Mouse (Mus musculus): ENCODE measurements around the gene Mgat4a. TPM values are rescaled to one million over a fixed set of nuclear protein-coding genes. Genes with fewer than 3 reads are reported as not detected.

Mgat4a gene
- polyA plus RNA-seq, 1 experiment from 2014 or later = 50.1 TPM

- H3K9me3 ChIP-seq (ENCODE audit: control insufficient read depth, low read length) = no peaks in the 10 kb centered on the region
- peak; percentile 71 for ATAC-seq
- H3K36me3 ChIP-seq (ENCODE audit: control insufficient read depth, insufficient read depth, low read length) = peaks cover 9% of the 10 kb centered on the region
- peak overlapping the region; percentile 87 for H3K9ac ChIP-seq (ENCODE audit: low read depth, low read length)
- WGBS = 1% methylated on average over 40 of the region's 40 CpGs
- H3K4me3 ChIP-seq (ENCODE audit: low read length) = peak overlapping the region; percentile 85
- no peaks in the 10 kb centered on the region for H3K27me3 ChIP-seq (replicated peaks; ENCODE audit: control insufficient read depth, insufficient read depth, low read length)
- H3K27ac ChIP-seq (ENCODE audit: low read length) = peak overlapping the region; percentile 62
- peaks cover 12% of the 10 kb centered on the region for H3K4me1 ChIP-seq (ENCODE audit: control insufficient read depth, insufficient read depth, low read length)
- peak overlapping the region; percentile 53 for H3K4me2 ChIP-seq (ENCODE audit: low read depth, low read length)
Measured at GRCm38 (mm10) chr1:37430297-37430840, 110.4 kb downstream of the Mgat4a start.

GRCm38 (mm10) chr1:37429366-37430296 is 111.2 kb downstream of the Mgat4a start, which contains the start of the genes Coa5 and Unc50:
Coa5 (minus strand) TSS chr1:37430103.
Unc50 (plus strand) TSS chr1:37430139.
- peak within 1 kb of the TSS; percentile 85 for H3K4me3 ChIP-seq (ENCODE audit: low read length)
- ATAC-seq = peak; percentile 98
- no peaks in the 10 kb centered on the region for H3K27me3 ChIP-seq (replicated peaks; ENCODE audit: control insufficient read depth, insufficient read depth, low read length)
- 2% methylated on average over 57 of the region's 57 CpGs for WGBS
- H3K4me1 ChIP-seq (ENCODE audit: control insufficient read depth, insufficient read depth, low read length) = peaks cover 12% of the 10 kb centered on the region
- H3K9me3 ChIP-seq (ENCODE audit: control insufficient read depth, low read length) = no peaks in the 10 kb centered on the region
- peak within 1 kb of the TSS; percentile 62 for H3K27ac ChIP-seq (ENCODE audit: low read length)
- peaks cover 9% of the 10 kb centered on the region for H3K36me3 ChIP-seq (ENCODE audit: control insufficient read depth, insufficient read depth, low read length)
- peak within 1 kb of the TSS; percentile 87 for H3K9ac ChIP-seq (ENCODE audit: low read depth, low read length)
- H3K4me2 ChIP-seq (ENCODE audit: low read depth, low read length) = peak within 1 kb of the TSS; percentile 78

GRCm38 (mm10) chr1:37428911-37429310 is 111.9 kb downstream of the Mgat4a start:
- peaks cover 10% of the 10 kb centered on the region for H3K36me3 ChIP-seq (ENCODE audit: control insufficient read depth, insufficient read depth, low read length)
- peak overlapping the region; percentile 87 for H3K9ac ChIP-seq (ENCODE audit: low read depth, low read length)
- 37% methylated on average over 2 of the region's 2 CpGs for WGBS

GRCm38 (mm10) chr1:37427144-37427875 is 113.5 kb downstream of the Mgat4a start:
- Histone ChIP-seq H3K36me3 (ENCODE audit: control insufficient read depth, insufficient read depth, low read length) (peaks cover 5% of the 10 kb centered on the region), H3K9me3 (ENCODE audit: control insufficient read depth, low read length) (peaks cover 5% of the 10 kb centered on the region; the same call in 1 of the 2 replicates), H3K27ac (ENCODE audit: low read length) (no peak overlapping the region), H3K27me3 (replicated peaks; ENCODE audit: control insufficient read depth, insufficient read depth, low read length) (no peaks in the 10 kb centered on the region), H3K4me2 (ENCODE audit: low read depth, low read length) (no peak overlapping the region), H3K9ac (ENCODE audit: low read depth, low read length) (no peak overlapping the region), H3K4me3 (ENCODE audit: low read length) (no peak overlapping the region), H3K4me1 (ENCODE audit: control insufficient read depth, insufficient read depth, low read length) (peaks cover 12% of the 10 kb centered on the region)
- 96% methylated on average over 8 of the region's 8 CpGs for WGBS
- no peak for ATAC-seq

More at GRCm38 (mm10) chr1:37428911-37429310, 111.9 kb downstream of the Mgat4a start:
- H3K9me3 ChIP-seq (ENCODE audit: control insufficient read depth, low read length) = peaks cover 5% of the 10 kb centered on the region; the same call in 1 of the 2 replicates
- H3K4me2 ChIP-seq (ENCODE audit: low read depth, low read length) = peak overlapping the region; percentile 78
- no peak for ATAC-seq
- peaks cover 12% of the 10 kb centered on the region for H3K4me1 ChIP-seq (ENCODE audit: control insufficient read depth, insufficient read depth, low read length)
- no peak overlapping the region for H3K27ac ChIP-seq (ENCODE audit: low read length)
- H3K4me3 ChIP-seq (ENCODE audit: low read length) = peak overlapping the region; percentile 85
- H3K27me3 ChIP-seq (replicated peaks; ENCODE audit: control insufficient read depth, insufficient read depth, low read length) = no peaks in the 10 kb centered on the region

GRCm38 (mm10) chr1:37419420-37419819 is 121.4 kb downstream of the Mgat4a start:
- Histone ChIP-seq H3K9ac (ENCODE audit: low read depth, low read length) (no peak overlapping the region), H3K4me3 (ENCODE audit: low read length) (no peak overlapping the region), H3K9me3 (ENCODE audit: control insufficient read depth, low read length) (peaks cover 5% of the 10 kb centered on the region; the same call in 1 of the 2 replicates), H3K4me2 (ENCODE audit: low read depth, low read length) (no peak overlapping the region), H3K27ac (ENCODE audit: low read length) (no peak overlapping the region), H3K4me1 (ENCODE audit: control insufficient read depth, insufficient read depth, low read length) (no peaks in the 10 kb centered on the region), H3K27me3 (replicated peaks; ENCODE audit: control insufficient read depth, insufficient read depth, low read length) (no peaks in the 10 kb centered on the region), H3K36me3 (ENCODE audit: control insufficient read depth, insufficient read depth, low read length) (peaks cover 17% of the 10 kb centered on the region)
- 0 out of 2 replicates have a peak, but pooled peaks have one; percentile 40 for ATAC-seq
- WGBS = 100% methylated on average over 1 of the region's 1 CpGs

GRCm38 (mm10) chr1:37415394-37415793 is 125.4 kb downstream of the Mgat4a start:
- ATAC-seq = 0 out of 2 replicates have a peak, but pooled peaks have one; percentile 50
- Histone ChIP-seq H3K4me1 (ENCODE audit: control insufficient read depth, insufficient read depth, low read length) (no peaks in the 10 kb centered on the region), H3K27me3 (replicated peaks; ENCODE audit: control insufficient read depth, insufficient read depth, low read length) (no peaks in the 10 kb centered on the region), H3K4me3 (ENCODE audit: low read length) (no peak overlapping the region), H3K27ac (ENCODE audit: low read length) (no peak overlapping the region), H3K36me3 (ENCODE audit: control insufficient read depth, insufficient read depth, low read length) (peaks cover 12% of the 10 kb centered on the region), H3K4me2 (ENCODE audit: low read depth, low read length) (no peak overlapping the region), H3K9me3 (ENCODE audit: control insufficient read depth, low read length) (no peaks in the 10 kb centered on the region), H3K9ac (ENCODE audit: low read depth, low read length) (no peak overlapping the region)
- WGBS = 75% methylated on average over 1 of the region's 1 CpGs

GRCm38 (mm10) chr1:37409647-37410046 is 131.2 kb downstream of the Mgat4a start:
- no peak overlapping the region for H3K27ac ChIP-seq (ENCODE audit: low read length)
- H3K4me1 ChIP-seq (ENCODE audit: control insufficient read depth, insufficient read depth, low read length) = no peaks in the 10 kb centered on the region
- H3K9me3 ChIP-seq (ENCODE audit: control insufficient read depth, low read length) = no peaks in the 10 kb centered on the region
- H3K4me2 ChIP-seq (ENCODE audit: low read depth, low read length) = no peak overlapping the region
- no peak overlapping the region for H3K4me3 ChIP-seq (ENCODE audit: low read length)
- no peak overlapping the region for H3K9ac ChIP-seq (ENCODE audit: low read depth, low read length)
- no peaks in the 10 kb centered on the region for H3K27me3 ChIP-seq (replicated peaks; ENCODE audit: control insufficient read depth, insufficient read depth, low read length)
- ATAC-seq = no peak
- H3K36me3 ChIP-seq (ENCODE audit: control insufficient read depth, insufficient read depth, low read length) = no peaks in the 10 kb centered on the region

GRCm38 (mm10) chr1:37408678-37409077 is 132.1 kb downstream of the Mgat4a start:
- Histone ChIP-seq H3K4me3 (ENCODE audit: low read length) (no peak overlapping the region), H3K9me3 (ENCODE audit: control insufficient read depth, low read length) (no peaks in the 10 kb centered on the region), H3K27me3 (replicated peaks; ENCODE audit: control insufficient read depth, insufficient read depth, low read length) (no peaks in the 10 kb centered on the region), H3K27ac (ENCODE audit: low read length) (no peak overlapping the region), H3K9ac (ENCODE audit: low read depth, low read length) (no peak overlapping the region), H3K4me1 (ENCODE audit: control insufficient read depth, insufficient read depth, low read length) (no peaks in the 10 kb centered on the region), H3K4me2 (ENCODE audit: low read depth, low read length) (no peak overlapping the region), H3K36me3 (ENCODE audit: control insufficient read depth, insufficient read depth, low read length) (no peaks in the 10 kb centered on the region)
- WGBS = 74% methylated on average over 3 of the region's 3 CpGs
- no peak for ATAC-seq

- 84% methylated on average over 8 of the region's 8 CpGs for WGBS
- Histone ChIP-seq H3K4me1 (ENCODE audit: control insufficient read depth, insufficient read depth, low read length) (no peaks in the 10 kb centered on the region), H3K36me3 (ENCODE audit: control insufficient read depth, insufficient read depth, low read length) (no peaks in the 10 kb centered on the region), H3K9ac (ENCODE audit: low read depth, low read length) (no peak overlapping the region), H3K27me3 (replicated peaks; ENCODE audit: control insufficient read depth, insufficient read depth, low read length) (no peaks in the 10 kb centered on the region), H3K4me2 (ENCODE audit: low read depth, low read length) (no peak overlapping the region), H3K27ac (ENCODE audit: low read length) (no peak overlapping the region), H3K9me3 (ENCODE audit: control insufficient read depth, low read length) (no peaks in the 10 kb centered on the region), H3K4me3 (ENCODE audit: low read length) (no peak overlapping the region)
- ATAC-seq = no peak
Measured at GRCm38 (mm10) chr1:37408059-37408458, 132.8 kb downstream of the Mgat4a start.
